Mouse (Mus musculus) gastrocnemius, postnatal 4 days (tissue): Measurements from ENCODE around the gene Glt1d1. TPM values are rescaled to one million over a fixed set of nuclear protein-coding genes. Genes with fewer than 3 reads are reported as not detected.

Source experiments
- DNase-seq, 2 experiments: peaks; one replicate each; pipeline ENCODE4 v3.0.0; 2021 to 2022; ENCODE audit warnings: low spot score in 2 of 2, mixed read lengths in 2 of 2
- long read RNA-seq, 2 experiments: library from polyadenylated mRNA; stranded (forward); transcript quantifications; one replicate each; pipeline ENCODE4 v2.0.0; 2021
- total RNA-seq, 2 experiments: library from RNA; stranded (reverse); gene quantifications; 2 replicates each; pipeline ENCODE4 v1.2.3; 2021

Gene Glt1d1
- total RNA-seq, result not detected
- long read RNA-seq, experiment 1, result 0 reads
- long read RNA-seq, experiment 2, result 0 reads

DNA sequence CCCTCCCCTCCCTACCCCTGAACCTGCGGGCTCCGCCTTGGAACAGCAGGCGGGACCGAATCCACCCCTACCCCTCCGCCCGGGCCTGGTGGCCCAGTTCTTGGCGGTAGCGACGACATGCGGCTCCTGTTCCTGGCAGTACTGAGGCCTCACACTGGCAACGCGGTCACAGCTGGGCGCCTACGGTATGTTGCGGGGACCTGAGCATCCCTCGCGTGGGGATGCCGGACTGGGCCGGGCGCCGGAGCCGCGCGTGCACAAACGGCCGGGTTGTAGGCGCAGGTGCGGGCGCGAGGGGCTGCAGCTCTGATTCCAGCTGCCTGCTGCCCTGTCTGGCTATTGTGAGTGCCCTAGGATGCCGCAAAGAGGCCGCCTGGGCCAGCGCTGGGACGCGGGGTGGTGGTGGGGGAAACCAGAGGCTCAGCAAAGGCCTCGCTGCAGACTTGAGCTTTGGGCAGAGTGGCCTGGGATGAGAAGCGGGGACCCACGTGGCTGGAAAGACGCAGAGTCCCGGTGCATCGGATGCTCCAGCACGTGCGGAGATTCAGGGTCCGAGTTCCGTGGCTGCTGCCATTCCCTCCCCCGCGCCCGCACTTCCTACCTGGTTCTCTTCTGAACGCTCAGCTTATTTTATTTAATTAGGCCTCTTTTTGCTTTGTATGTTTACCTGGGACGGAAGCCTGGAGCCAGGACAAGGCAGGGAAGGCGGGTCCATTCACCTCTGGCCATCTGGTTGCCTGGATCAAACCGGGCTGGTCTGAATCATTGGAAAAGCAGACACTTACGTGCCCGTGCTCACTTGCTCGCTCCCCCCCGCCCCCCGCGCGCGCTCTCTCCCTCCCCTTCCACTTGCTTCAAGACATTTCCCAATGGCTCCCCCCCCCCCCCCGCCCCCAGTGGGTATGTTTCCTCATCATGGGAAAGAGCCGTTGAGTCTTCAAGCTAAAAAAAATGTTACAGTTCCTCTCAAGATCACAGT lies at the start of gene Glt1d1, which contains the start of gene Slc15a4:
Glt1d1 (plus strand) TSS at position 96 of the 979 bp plus-strand sequence.
Slc15a4 (minus strand) TSS at position 731 of the 979 bp plus-strand sequence.
- no peak for DNase-seq

DNA sequence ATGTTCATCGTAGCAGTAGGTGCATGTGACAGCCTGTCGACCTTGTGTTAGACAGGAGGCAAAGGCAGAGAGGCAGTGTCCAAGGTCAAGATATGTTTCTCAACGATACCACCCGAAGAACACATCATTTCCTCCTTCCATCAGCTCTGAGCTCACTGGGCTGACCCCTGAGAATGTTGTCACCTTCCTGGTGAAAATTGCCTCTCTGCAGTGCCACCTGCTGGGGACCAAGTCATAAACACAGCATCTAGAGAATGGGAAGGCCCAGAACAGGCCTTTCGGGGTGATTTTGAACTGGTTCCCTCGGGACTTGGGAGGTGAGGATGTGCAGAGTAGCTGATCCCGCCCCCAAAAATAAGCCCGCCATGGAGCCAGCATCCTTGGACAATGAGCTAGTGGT lies 48.4 kb upstream of the Glt1d1 start:
- DNase-seq, result no peak

DNA sequence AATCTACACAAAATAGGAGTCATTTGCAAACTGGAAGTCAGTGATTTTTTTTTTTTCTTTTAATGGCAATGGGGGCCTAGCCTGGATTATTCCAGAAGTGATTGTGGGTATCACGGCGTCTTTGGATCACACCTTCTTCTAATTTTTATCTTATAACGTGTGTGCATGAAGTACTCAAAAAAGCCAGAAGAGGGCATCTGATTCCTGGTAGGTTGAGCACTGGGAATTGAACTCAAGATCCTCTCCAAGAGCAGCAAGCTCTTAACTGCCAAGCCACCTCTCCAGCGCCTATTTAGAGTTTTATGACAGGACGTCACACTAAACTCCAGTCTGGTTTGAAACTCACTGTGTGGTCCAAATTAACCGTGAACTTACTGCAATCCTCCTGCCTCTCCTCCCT lies 44.2 kb upstream of the Glt1d1 start:
- DNase-seq, result no peak

DNA sequence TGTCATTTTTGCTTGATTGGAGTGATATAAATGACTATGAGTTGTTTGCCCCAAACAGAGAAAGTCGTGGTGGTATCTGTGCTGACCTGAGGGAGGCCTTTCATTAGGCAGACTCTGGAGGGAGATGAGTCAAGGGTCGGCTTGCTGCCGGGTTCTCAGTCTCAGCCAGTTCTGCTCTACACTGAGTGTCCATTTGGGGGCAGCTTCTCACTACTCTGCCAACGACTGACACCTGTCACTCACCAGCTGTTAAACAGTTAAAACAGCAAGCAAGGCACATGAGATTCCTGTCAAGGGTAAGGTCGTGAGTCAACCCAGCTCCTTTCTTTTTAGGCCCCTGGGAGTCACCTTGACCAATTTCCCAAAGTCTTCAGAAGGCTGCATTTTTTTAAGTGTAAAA lies 39.7 kb upstream of the Glt1d1 start:
- no peak for DNase-seq

DNA sequence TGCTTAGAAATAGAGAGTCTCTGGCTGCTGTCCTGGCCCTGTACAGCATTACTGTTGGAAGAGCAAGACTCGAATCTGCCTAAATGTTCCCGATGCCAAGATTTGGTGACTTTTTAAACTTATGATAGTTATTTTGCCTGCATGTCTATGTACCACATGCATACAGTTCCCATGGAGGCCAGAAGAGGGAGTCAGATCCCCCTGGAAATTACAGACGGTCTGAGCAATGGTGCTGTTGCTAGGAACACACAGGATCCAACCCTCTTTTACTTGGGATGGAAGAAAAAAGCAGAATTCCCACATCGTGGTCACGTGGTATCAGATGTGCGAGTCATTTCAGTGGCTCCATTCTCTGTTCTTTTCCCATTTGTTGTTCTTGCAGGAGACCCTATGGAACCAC lies 39.2 kb upstream of the Glt1d1 start:
- DNase-seq, result no peak

DNA sequence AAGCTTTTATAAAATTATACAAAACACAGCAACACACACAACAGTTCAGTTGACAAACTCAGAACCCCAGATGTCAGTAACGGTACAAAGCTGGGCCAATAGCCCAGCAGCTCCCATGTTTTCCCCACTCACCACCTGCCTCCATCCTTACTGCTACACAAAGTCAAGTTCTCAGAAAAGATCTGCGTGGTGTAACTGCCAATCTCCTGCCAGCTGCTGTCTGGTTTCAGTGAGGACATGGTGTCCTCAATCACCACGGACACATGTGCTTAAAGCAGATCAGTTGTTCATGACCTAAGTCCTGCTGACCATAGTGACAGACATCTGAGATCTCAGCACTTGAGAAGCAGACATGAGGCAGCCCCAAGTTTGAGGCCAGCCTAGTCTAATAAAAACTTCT lies 36.4 kb upstream of the Glt1d1 start:
- no peak for DNase-seq

DNA sequence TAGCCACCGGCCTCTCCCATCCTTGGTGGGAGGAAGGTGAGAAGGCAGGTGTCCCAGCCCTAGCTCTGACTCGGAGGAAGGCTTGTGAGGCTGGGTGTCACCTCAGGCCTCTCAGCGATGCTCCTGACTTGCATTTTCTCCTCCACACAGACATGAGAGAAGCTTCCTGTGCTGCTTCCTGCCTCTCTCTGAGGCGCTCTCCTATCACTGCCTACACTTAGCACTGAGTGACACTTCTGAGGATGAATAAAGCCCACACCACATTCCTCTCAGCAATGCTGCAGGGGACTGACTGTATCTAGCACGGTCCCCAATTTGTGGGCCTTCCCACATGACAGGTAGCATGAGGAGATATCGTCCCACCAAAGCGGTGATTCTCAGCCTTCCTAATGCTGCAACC lies 35.2 kb upstream of the Glt1d1 start:
- no peak for DNase-seq

DNA sequence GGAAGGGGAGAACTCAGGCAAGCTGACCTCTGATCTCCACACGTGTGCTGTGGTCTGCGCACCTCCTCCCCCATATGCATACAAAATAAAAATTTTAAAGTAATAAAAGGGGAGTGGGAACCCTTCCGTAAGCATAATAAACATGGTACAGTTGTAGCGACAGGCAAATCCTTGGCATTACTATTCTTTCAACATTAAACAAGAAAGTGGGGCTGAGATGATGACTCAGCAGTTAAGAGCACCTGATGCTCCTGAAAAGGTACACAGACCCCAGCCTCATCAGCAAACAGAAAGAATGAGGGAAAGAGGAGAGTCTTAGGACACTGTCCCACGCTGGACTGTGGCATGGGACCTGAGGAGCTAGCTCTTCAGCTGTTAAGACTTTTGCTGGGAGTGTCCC lies 29.1 kb upstream of the Glt1d1 start:
- no peak for DNase-seq

DNA sequence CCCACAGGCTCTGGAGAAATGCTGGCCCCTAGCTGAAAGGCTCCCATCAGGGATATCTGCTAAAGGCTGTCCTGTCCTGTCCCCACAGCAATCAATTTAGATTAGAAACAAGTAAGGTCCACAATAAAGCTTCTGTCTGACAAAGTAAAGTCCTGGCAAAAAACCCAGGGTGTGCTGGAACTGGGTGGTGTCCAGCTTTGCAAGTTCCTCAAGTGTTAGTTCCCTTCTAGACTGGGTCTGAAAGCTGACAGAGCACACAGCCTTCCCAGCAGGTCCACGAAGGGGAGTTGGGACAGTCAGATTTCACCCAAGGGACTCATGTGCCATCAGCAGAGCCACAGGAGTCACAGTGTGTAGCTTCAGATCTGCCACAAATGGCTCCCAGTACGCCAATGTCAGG lies 24.6 kb upstream of the Glt1d1 start:
- DNase-seq, result no peak

DNA sequence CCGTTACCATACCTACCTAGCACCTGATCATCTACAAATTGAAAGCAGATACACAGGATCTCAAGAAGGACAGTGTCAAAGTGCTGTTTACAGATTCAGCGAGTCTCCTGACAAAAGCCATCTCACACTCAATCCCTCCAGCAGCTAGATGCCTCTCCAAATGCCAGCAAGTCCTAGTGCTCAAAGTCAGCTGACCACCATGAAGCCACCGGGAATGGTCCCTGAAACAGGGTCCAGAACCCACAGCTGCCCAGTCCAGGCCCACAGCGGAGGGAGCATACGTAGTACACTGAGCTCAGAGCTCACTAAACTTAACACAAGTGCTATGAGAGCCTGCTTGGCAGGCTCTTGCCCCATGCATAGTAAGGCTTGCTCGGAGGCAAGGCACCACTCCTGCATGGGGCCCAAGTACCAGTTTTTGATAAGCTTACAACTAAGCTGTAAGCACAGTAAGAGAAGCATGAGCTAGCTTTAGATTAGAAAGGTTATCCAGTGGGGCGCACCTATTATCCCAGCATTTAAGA lies 22.8 kb upstream of the Glt1d1 start:
- DNase-seq, result no peak

DNA sequence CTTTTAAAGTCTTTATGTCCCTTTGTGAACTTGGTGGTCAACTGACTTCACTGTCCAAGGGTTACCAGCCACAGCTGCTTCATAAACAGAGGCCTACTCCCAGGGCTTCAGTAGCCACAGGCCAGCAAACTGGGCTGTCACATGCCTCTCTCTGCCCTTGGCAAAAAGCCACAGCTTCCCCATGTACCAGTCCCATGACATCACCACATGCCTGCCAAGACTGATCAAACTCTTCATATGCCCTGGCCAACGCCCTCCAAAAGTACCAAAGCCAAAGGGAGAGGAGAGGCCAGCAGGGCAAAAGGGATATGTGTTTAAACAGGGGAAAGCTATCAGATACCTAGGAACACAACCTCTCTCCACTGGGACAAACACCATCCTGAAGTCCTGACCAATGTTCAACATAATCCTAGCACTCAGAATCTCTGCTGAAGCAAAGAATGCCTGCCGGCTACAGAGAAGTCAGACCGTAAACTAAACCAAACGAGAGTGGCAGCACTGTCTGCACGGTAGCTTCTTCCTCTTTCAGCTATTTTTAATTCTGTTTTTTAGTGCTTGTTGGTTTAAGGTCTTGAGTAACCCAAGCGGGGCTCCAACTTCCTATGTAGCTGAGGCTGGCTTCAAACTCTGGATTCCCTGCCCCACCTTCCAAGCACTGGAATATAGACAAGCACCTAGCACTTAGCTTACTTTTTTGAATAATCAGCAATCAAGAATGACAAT lies 21.1 kb upstream of the Glt1d1 start:
- DNase-seq, result peak in 1 of 2 experiments; percentile 34

DNA sequence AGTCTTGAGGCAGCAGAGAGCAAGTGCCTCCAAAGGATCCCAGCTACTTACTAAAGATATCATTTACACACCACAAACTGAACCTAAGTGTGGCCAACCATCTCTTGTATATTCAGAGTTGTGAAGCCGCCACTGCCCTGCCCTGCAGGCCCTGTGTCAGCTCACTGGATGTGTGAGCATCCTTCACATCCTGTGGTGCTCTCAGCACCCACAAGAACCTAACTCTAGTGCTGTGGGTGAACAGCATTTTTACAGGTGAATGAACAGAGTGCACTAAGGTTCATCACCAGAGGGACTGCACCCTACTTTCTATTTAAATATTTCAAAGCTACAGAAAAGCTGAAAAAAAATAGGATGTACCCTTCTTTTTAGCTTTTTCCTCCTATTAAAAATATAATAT lies 20.2 kb upstream of the Glt1d1 start:
- DNase-seq, result no peak

DNA sequence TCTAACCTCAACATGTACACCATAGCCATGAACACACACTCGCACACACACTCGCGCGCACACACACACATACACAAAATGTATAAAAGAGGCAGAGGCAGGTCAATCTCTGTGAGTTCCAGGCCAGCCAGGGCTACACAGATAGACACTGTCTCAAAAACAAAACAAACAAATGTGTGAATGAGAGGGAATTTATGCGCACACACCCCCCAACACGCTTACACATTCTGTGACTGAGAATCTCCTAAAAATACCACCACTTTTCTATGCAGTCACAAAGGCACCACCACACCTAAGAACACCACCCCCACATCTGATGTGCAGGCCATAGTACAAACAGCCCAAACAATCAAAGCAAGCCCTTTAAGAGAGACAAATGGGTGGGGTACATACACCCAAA lies 19.7 kb upstream of the Glt1d1 start:
- no peak for DNase-seq

DNA sequence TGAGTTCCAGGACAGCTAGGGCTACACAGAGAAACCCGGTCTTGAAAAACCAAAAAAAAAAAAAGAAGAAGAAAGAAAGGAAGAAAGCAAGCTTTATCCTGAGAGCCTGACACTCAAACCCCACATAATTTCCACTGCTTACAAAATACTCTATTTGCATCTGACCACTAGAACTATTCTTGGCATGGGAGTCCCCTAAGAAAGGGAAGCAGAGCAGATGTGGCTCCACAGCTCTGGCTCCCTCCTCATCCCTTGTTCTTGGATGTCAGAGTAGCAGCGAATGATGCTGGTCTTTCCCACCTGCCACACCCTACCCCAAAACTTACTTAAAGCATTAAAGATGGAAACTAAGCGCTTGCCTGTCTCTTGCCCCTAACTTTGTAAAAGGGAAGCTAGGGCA lies 16.6 kb upstream of the Glt1d1 start:
- no peak for DNase-seq

DNA sequence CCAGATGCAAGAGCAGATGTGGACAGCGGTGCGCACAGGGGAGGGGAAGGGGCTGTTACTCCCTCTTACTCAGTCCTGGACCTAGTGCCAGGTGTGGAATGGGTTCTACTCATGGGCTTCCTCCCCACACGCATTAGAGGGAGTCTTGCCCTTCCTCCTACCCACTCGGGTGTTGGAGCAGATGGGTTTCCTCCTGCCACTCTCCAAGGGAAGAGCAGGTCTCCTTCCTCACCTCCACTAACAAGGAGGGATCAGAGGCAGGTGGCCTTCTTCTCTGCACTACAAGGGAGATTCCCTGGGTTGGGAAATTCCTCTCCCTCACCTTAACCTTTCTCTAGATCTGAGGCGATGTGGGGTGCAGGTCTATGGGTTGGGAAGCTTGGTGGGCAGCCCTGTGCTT lies 15.9 kb upstream of the Glt1d1 start:
- DNase-seq, result no peak

DNA sequence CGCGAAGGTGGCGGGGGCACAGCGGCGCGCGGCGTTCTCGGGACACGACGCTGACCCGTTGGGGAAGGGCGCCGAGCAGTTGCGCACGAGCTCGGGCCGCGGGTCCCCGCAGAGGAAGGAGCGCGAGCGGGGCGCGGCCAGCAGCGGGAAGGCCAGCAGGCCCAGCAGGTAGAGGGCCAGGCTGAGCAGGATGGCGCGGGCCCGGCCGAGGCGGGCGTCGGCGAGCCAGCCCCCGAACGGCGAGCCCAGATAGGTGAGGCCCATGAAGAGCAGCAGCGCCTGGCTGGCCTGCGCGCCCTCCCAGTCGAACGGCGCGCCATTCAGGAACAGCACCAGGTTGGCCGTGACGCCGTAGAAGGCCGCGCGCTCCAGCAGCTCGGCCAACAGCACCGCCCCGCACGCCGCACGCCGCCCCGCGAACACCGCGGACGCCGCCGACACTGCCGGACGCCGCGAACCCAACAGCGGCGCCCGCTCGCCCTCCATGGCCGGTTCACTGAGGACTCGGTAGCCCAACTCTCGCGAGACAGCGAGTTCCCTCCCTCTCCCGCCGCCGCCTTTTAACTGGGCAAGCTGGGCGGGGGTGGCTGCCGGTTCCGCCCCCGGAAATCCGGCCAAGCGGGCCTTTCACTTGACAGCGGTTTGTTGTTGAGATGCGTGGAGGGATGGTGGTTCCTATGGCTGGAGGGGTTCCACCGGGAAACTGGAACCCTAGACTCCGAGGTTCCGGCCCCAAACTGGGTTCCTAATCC lies 15.0 kb upstream of the Glt1d1 start:
- DNase-seq, result peak; percentile 97 to 99

DNA sequence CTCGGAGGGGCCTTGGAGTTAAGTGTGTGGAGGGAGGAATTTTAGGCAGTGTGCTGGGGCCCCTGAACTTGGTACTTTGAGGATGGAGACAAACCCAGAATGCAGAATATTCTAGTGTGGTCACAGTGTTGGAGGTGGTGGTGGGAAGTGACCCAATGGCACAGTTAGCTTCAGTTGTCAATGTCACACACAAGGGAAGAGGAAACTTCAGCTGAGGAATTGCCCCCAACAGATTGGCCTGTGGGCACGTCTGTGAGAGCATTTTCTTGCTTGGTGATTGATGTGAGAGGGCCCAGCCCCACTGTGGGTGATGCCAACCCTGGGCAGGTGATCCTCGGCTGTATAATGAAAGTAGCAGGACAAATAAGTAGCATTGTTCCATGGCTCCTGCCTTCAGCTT lies 13.2 kb upstream of the Glt1d1 start:
- DNase-seq, result no peak

DNA sequence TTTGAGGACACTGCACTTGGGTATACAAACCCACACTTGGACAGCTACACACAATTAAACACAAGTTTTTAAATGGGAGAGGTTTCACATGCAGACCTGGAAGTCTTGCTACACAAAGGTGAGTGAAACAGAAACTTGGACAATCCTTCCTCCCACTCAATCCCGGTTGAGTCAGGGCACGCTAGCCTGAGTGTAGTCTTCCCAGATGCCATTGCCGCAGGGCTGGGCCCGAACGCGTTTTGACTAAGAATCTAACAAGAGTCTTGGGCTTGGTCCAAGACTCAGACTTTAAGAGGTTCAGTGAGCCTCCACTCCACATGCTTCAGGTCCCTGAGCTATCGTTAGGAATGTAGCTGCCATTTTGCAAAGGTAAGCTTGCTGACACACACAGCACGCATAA lies 11.7 kb upstream of the Glt1d1 start:
- DNase-seq, result no peak

DNA sequence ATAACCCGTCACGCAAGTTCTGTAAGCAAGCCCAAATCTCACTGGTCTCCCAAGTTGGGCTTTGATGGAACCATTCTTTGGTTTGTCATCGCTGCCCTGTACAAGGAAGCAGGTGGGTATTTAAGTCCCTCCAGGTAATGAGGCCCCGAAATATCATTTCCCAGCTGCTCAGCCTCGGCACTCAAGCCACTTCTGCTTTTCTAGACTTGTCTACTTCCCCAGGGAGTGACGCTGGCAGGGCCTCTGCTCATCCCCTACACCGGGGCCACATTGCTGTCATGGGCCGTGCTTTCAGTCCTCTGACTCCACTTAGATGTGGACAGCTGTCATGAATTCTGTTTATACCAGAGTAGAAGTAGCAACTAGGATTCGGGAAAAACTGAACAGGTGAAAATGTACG lies 11.0 kb upstream of the Glt1d1 start:
- DNase-seq, result no peak

DNA sequence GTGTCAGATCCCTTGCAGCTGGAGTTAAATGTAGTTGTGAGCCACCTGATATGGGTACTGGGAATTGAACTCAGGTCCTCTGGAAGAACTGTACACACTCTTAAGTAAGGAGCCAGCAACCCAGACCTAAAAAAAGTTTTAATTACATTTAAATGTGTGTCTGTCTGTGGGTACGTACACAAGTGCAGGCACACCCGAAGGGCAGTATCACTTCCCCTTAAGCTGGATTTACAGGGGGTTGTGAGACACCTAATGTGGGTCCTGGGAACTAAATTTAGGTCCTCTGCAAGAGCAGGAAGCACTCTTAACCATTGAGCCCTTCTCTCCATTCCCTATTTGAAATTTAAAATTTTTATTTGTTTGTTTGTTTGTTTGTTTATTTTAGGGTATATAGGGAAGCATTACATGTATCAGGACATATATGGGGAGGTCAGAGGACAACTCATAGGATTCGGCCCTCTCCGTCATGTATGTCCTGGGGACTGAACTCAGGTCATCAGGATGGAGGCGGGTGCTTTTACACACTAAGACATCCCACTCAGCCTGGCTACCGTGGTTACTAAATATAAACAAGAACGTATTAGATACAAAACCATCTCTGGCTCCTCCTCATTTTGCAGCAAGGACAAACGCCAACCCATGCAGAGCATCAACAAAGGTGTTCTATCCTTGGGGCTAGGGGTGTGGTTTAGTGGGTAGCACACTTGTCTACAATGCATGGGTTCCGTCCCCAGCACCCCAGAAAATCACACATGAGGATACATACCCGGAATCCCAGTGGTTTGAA lies 7.4 kb upstream of the Glt1d1 start:
- DNase-seq, result no peak
